Mouse (Mus musculus): ENCODE measurements around the gene Prr14l.
"Not testable (repeated sequence)": the region's sequence is repeated elsewhere in the genome, so short reads cannot be mapped to it uniquely, and the experiment has no call there.

Gene Prr14l

DNA sequence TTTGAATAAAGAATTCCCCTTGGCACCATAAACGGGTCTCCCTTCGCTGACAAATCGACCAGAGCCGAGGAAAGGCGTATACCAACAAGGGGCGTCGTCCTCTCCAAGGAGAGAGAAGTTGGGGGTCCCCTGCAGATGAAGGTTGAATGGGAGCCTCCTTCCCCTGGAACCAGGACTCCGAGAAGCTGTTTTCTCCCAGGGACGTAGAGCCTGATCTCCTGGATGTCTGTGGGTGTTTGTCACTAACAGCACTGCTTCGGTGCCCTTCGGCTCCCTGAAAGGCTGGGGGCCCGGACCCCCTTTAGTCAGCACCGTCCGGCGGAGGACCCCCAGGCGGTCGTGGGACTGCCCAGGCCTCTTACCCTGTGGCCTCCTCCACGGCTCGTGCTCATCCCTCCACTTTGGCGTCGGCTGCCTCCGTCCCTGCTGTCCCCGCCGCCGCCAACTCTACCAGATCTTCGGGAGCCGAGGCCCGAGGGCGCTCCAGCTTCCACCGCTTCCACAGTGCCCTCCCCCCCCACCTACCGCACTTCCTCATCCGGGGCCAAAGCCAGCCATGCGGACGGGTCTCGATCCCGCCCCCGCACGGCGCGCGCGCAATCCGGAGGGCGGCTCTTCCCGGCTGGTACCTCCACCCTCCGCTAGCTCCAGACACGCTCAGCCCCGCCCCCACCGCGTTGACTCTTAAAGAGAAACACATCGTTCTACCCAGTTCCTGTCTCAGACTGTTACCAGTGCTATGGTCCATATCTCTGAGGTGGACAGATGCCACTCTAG, at the start of gene Prr14l:
Prr14l (minus strand) TSS at position 526 of the 777 bp plus-strand sequence.
- peak; percentile 98 to 100 for DNase-seq

- no peak for DNase-seq
These were observed 32.7 kb upstream of the Prr14l start for GRCm38 (mm10) chr5:32886739-32887138.

DNA sequence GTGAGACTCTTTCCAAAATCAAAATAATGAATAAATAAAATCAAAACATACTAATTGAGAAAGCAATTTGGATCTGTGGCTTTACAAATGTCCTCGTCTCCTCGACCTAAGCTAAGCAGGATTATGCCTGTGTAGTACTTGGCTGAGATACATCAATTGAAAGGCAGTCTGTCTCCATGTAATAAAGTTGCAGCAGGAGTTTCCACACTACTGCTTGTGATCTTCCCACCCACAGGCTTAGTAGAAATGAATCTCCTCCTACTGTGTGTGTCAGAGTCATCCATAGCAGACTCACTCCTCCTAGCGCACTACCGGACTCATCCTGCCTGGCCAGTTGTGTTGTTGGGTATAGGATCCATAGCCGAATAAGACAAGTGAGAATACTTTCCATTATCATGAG, 18.3 kb upstream of the Prr14l start:
- DNase-seq, result no peak

DNA sequence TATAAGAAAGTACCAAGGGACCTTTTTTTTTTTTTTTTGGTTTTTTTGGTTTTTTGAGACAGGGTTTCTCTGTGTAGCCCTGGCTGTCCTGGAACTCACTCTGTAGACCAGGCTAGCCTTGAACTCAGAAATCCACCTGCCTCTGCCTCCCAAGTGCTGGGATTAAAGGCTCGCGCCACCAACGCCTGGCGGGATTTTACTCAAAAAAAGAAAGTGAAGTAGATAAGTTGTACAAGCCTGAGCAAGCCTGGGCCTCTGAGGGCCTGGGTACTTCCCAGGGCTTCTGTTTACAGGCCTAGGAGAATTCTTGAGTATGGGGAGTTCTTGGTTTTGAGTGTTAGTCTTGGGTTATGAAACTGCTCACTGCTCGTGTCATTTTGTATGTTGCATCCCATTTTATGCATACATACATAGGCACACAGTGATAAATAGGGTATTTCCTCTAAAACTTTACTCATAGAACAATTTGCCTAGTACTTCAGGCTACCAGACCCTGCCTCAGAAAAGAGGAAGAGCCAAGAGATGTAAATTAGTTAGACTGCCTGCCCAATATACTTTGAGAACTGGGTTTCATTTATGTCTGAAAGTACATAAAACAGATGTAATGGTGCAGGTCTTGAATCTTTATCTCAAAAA, 15.5 kb upstream of the Prr14l start:
- DNase-seq, result no peak

GRCm38 (mm10) chr5:32863253-32864228, 9.5 kb upstream of the Prr14l start, which contains the start of gene Depdc5:
Depdc5 (plus strand) TSS chr5:32863701.
- peak; percentile 96 to 98 for DNase-seq

DNA sequence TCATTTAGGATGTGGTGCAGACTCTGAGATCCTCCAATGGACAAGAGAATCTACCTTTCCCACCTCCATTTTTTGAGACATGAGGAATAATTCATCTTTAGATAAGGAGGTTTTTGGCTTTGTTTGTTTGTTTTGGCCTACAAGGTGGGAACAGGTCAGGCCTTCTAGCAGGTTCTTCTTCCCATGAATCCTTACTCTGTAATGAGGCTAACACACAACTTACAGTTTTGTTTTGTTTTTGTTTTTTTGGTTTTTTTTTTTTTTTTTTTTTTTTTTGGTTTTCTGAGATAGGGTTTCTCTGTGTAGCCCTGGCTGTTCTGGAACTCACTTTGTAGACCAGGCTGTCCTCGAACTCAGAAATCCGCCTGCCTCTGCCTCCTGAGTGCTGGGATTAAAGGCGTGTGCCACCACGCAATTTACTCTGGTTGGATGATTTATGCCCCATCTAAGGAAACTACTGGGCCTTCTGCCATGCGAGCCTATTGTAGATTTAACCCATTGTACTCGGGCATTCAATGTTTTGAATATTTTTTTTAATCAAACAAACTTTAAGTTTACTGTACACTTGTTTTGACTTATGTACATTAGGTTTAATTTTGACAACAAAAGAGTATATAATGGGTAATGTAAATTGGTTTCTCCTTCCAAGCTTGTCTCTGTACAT, 8.5 kb upstream of the Prr14l start:
- DNase-seq, result peak; percentile 29 to 43

- DNase-seq, result no peak
These were observed 7.0 kb upstream of the Prr14l start for GRCm38 (mm10) chr5:32861082-32861481.

- DNase-seq, result peak; percentile 69 to 76
These were observed 3.7 kb upstream of the Prr14l start for GRCm38 (mm10) chr5:32857781-32858220.

DNA sequence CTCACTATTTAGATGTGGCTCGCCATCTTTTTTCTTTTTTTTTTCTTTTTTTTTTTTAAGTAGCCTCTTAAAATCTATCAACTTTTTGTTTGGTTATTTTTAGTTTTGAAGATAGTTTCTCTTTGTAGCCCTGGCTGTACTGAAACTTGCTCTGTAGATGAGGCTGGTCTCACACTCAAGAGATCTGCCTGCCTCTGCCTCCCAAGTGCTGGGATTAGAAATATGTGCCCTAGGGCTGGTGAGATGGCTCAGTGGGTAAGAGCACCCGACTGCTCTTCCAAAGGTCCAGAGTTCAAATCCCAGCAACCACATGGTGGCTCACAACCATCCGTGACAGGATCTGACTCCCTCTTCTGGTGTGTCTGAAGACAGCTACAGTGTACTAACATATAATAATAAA, 1.2 kb upstream of the Prr14l start:
- DNase-seq, result not testable (repeated sequence)

DNA sequence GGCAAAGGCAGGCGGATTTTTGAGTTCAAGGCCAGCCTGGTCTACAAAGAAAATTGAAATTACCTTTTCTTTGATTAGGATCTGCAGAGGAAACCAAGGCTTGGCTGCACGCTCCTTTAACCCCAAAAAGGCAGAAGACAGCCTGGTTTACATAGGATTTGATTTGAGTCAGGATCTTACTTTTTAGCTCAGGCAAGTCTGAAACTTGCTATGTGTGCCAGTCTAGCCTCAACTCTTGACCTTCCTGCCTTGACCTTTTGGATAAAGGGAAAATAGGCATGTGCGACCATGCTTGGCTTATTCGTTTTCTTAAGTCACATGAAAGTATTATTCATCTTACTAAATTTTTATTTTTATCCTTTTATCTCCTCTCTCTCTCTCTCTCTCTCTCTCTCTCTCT, 762 bp upstream of the Prr14l start:
- no peak for DNase-seq

DNA sequence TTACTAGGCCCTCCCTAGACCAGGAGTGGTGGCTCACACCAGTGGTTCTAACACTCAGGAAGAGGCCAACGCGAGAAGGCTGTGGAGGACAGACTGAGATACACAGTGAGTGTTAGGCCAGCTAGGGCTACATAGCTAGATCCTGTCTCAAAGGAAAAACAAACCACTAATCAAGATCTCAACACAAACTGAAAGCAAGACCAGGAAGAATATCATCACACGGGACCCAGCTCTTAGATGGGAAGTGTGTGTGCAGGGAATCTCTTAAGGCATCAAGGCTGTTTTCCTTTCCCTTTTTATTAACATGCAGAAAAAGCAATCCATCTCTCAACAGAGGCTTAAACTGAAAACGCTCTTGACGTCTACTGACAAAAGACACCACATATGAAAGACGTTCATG, 2.0 kb downstream of the Prr14l start:
- no peak for DNase-seq

- not testable (repeated sequence) for DNase-seq
These were observed 4.5 kb downstream of the Prr14l start for GRCm38 (mm10) chr5:32849580-32849979.

DNA sequence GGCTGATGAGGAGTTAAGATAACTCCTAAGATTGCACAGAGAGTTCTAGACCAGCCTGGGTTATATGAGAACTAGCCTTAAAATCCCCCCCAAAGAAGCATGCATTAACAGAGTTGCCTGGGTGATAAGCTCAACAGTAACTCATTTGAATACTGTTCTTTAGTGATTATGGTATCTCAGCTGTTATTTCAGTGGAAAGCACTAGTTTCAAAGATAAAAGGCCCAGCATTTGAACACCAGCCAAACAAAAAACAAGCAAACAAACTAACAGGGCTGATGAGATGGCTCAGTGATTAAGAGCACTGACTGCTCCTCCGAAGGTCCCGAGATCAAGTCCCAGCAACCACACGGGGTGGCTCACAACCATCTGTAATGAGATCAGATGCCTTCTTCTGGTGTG, 4.9 kb downstream of the Prr14l start:
- no peak for DNase-seq

GRCm38 (mm10) chr5:32840029-32840428, 14.0 kb downstream of the Prr14l start:
- DNase-seq, result no peak

DNA sequence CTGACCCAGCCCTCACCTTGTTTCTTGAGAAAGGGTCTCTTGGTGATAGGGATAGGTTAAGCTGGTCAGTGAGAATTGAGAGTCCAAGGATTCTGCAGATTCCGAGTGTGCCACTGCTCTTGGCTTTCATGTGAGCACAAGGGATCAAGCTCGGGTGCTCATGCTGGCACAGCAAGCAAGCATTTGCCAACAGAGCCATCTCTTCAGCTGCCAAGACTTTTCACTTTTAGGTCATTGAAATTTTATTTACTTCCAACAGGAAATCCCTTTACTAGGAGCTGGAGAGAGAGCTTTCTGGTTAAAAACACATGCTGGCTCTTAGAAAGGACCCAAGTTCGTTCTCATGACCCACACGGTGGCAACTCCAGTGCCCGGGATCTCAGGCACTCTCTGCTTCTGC, 17.1 kb downstream of the Prr14l start:
- DNase-seq, result no peak

DNA sequence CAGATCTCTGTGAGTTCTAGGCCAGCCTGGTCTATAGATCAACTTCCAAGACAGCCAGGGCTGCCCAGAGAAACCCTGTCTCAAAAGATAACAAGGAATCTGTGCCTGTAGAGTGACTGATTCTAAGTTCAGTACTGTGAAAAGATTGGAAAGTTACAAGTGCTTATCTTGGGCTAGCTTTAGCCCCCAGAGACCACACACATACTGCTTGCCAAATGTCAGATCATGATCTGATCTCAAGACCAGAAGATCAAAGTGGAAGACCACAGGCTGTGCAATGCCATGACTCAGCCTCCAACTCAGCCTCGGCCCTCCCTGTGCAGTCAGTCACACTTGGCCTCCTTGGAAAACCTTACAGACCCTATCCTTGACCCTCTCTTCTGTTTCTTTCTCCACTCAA, 19.6 kb downstream of the Prr14l start:
- no peak for DNase-seq

- no peak for DNase-seq
These were observed 24.0 kb downstream of the Prr14l start for GRCm38 (mm10) chr5:32830054-32830453.

GRCm38 (mm10) chr5:32828766-32829165, 25.3 kb downstream of the Prr14l start:
- DNase-seq, result not testable (repeated sequence)

DNA sequence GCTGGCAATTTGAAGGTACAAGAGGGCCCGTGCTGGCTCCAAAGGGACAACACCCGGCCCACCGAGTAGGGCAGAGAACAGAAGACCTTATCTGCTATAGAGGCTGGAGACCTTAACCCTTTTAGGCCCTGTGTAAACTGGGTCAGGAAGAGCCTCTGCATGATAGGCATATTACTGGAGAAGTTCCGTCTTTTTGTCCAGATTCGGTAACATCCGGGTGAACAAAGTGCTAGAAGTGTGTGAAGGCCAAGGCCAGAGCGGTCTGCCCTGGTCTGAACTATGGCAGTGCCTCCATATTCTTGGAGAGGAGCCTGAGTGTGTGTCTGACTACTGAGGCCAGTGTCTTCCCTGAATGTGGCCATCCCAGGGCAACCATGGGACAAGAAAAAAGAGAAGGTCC, 27.0 kb downstream of the Prr14l start, which contains the start of gene Gm20671:
Gm20671 (minus strand) TSS at position 101 of the 400 bp plus-strand sequence.
- no peak for DNase-seq

DNA sequence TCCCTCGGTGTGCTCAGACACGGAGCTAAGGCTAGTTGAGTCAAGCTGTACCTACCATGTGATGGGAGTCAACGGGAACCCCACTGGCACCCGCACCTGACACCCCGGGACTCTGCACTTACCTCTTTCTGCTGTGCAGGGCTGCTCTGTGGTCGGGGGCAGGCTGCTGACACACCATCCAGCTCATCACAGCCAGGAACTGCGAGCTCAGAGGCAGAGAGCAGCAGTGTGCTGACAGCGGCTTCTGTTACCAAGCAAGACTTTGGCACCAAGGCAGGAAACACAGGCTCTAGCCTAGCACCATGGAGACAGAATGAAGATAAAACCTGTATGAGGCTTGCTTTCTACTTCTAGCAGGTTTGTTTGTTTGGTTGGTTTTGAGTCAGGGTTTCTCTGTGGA, 33.6 kb downstream of the Prr14l start:
- no peak for DNase-seq

DNA sequence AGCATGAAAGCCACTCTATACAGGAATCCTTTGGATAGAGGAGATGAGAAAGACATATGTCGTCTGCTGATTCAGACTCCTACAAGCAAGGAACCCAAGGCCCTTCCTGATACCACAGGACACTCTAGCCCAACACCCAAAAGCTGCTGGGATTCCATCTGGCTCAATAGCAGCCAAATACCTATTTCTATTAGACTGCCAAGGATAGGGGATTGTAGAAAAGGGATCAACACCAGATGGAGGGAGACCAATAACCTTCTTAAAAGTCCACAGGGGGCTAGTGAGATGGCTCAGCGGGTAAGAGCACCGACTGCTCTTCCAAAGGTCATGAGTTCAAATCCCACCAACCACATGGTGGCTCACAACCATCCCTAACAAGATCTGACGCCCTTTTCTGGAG, 38.7 kb downstream of the Prr14l start:
- DNase-seq, result no peak

DNA sequence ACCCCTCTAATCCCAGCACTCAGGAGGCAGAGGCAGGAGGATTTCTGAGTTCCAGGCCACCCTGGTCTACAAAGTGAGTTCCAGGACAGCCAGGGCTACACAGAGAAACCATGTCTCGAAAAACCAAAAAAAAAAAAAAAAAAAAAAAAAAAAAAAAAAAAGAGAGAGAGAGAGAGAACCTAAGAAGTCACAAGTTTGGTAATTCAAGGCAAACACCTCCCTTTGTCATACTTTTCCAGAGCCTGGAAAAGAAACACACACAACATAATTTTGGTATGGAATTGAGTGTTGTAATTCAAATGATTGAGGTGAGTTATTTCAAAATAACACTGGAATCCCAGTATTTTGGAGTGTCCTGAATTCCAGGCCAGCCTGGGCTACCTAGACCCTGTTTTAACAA, 67.6 kb downstream of the Prr14l start:
- not testable (repeated sequence) for DNase-seq
